Mouse (Mus musculus): ENCODE measurements around the gene Efcab6. TPM values are rescaled to one million over a fixed set of nuclear protein-coding genes. Genes with fewer than 3 reads are reported as not detected.

Efcab6 gene
- total and polyA plus RNA-seq, 3 experiments: not detected

DNA sequence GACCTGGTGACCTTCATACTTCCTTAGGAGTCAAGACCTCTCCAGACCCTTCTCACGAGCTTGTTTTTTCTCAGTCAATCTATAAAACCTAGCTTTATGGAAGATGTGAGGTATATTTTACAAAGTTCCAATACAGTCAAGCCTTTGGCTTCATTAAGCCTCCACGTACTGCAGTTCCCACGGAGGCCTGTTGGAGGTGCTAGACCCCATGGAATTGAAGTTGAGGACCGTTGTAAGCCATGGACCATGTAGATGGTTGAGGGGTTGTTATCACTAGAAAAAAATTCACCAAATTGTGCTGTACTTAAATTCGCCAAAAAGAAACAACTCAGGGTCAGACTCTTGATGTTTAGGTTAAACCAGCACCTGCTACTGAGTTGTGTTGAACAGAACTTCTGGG lies 9.1 kb downstream of the Efcab6 start:
- H3K36me3 ChIP-seq (ENCODE audit: control insufficient read depth in 1 of 2, insufficient read depth in 2 of 2, low read length in 2 of 2): no peaks in the 10 kb centered on the region
- H3K4me1 ChIP-seq (ENCODE audit: control insufficient read depth in 1 of 2, insufficient read depth in 2 of 2, low read length in 2 of 2): no peaks in the 10 kb centered on the region
- H3K27me3 ChIP-seq (ENCODE audit: control insufficient read depth in 1 of 2, insufficient read depth in 2 of 2, low read length in 2 of 2): no peaks in the 10 kb centered on the region
- H3K9ac ChIP-seq (ENCODE audit: control insufficient read depth, low read depth, low read length, poor library complexity, severe bottlenecking): no peak overlapping the region
- DNase-seq (ENCODE audit: low read depth, low spot score): no peak
- no peaks in the 10 kb centered on the region for H3K79me2 ChIP-seq (ENCODE audit: control insufficient read depth, insufficient read depth, low read length, poor library complexity)
- H3K27ac ChIP-seq (ENCODE audit: control insufficient read depth, low read depth, low read length): no peak overlapping the region
- no peak overlapping the region for H3K4me3 ChIP-seq (ENCODE audit: control insufficient read depth in 1 of 2, insufficient read depth in 1 of 2, low read depth in 2 of 2, low read length in 2 of 2)
- TF ChIP-seq ZNF384 (IDR thresholded peaks at IDR 0.05; ENCODE audit: low read depth, low read length) (no peak), TAL1 (IDR thresholded peaks at IDR 0.05; ENCODE audit: low read length) (no peak), CTCF (IDR thresholded peaks at IDR 0.05 in 2 of 3, conservative IDR thresholded peaks at IDR 0.05 in 1 of 3; ENCODE audit: control insufficient read depth in 1 of 3, insufficient read depth in 1 of 3, low read depth in 2 of 3, low read length in 3 of 3, poor library complexity in 1 of 3, severe bottlenecking in 1 of 3) (peak in 2 of 3 experiments; percentile 17 to 22; a peak in 3 of 6 replicates)
- H3K9me3 ChIP-seq (replicated peaks; ENCODE audit: insufficient read depth, low read length): no peaks in the 10 kb centered on the region

GRCm38 (mm10) chr15:84053859-84054258 lies 11.3 kb downstream of the Efcab6 start:
- no peak overlapping the region for H3K4me3 ChIP-seq (ENCODE audit: control insufficient read depth in 1 of 2, insufficient read depth in 1 of 2, low read depth in 2 of 2, low read length in 2 of 2)
- H3K27me3 ChIP-seq (ENCODE audit: control insufficient read depth in 1 of 2, insufficient read depth in 2 of 2, low read length in 2 of 2): no peaks in the 10 kb centered on the region
- H3K9ac ChIP-seq (ENCODE audit: control insufficient read depth, low read depth, low read length, poor library complexity, severe bottlenecking): no peak overlapping the region
- H3K79me2 ChIP-seq (ENCODE audit: control insufficient read depth, insufficient read depth, low read length, poor library complexity): no peaks in the 10 kb centered on the region
- peak; percentile 11 for DNase-seq (ENCODE audit: low read depth, low spot score)
- TF ChIP-seq RAD21 (IDR thresholded peaks at IDR 0.05; ENCODE audit: low read depth, low read length) (peak; percentile 51), ZNF384 (IDR thresholded peaks at IDR 0.05; ENCODE audit: low read depth, low read length) (no peak), NRF1 (IDR thresholded peaks at IDR 0.05; ENCODE audit: insufficient read depth, low read depth, low read length, poor library complexity, severe bottlenecking) (no peak), TBP (IDR thresholded peaks at IDR 0.05; ENCODE audit: low read depth, low read length) (no peak), CHD1 (IDR thresholded peaks at IDR 0.05; ENCODE audit: low read depth, low read length) (no peak), HCFC1 (IDR thresholded peaks at IDR 0.05; ENCODE audit: low read depth, low read length) (no peak), USF1 (IDR thresholded peaks at IDR 0.05; ENCODE audit: low read depth, low read length) (no peak), SIN3A (IDR thresholded peaks at IDR 0.05; ENCODE audit: low read length) (no peak), EP300 (IDR thresholded peaks at IDR 0.05; ENCODE audit: low read depth in 1 of 2, low read length in 2 of 2) (no peak), CTCF (IDR thresholded peaks at IDR 0.05 in 2 of 3, conservative IDR thresholded peaks at IDR 0.05 in 1 of 3; ENCODE audit: control insufficient read depth in 1 of 3, insufficient read depth in 1 of 3, low read depth in 2 of 3, low read length in 3 of 3, poor library complexity in 1 of 3, severe bottlenecking in 1 of 3) (peak; percentile 30 to 60 (median 45); a peak in 5 of 6 replicates), ETS1 (IDR thresholded peaks at IDR 0.05; ENCODE audit: low read depth, low read length) (no peak), MYB (IDR thresholded peaks at IDR 0.05; ENCODE audit: low read depth, low read length) (no peak)
- no peaks in the 10 kb centered on the region for H3K36me3 ChIP-seq (ENCODE audit: control insufficient read depth in 1 of 2, insufficient read depth in 2 of 2, low read length in 2 of 2)
- no peak overlapping the region for H3K27ac ChIP-seq (ENCODE audit: control insufficient read depth, low read depth, low read length)
- no peaks in the 10 kb centered on the region for H3K4me1 ChIP-seq (ENCODE audit: control insufficient read depth in 1 of 2, insufficient read depth in 2 of 2, low read length in 2 of 2)
- no peaks in the 10 kb centered on the region for H3K9me3 ChIP-seq (replicated peaks; ENCODE audit: insufficient read depth, low read length)

GRCm38 (mm10) chr15:84053240-84053639 lies 11.9 kb downstream of the Efcab6 start:
- no peak overlapping the region for H3K4me3 ChIP-seq (ENCODE audit: control insufficient read depth in 1 of 2, insufficient read depth in 1 of 2, low read depth in 2 of 2, low read length in 2 of 2)
- no peaks in the 10 kb centered on the region for H3K27me3 ChIP-seq (ENCODE audit: control insufficient read depth in 1 of 2, insufficient read depth in 2 of 2, low read length in 2 of 2)
- no peak overlapping the region for H3K27ac ChIP-seq (ENCODE audit: control insufficient read depth, low read depth, low read length)
- no peak for DNase-seq (ENCODE audit: low read depth, low spot score)
- no peaks in the 10 kb centered on the region for H3K79me2 ChIP-seq (ENCODE audit: control insufficient read depth, insufficient read depth, low read length, poor library complexity)
- no peaks in the 10 kb centered on the region for H3K9me3 ChIP-seq (replicated peaks; ENCODE audit: insufficient read depth, low read length)
- H3K4me1 ChIP-seq (ENCODE audit: control insufficient read depth in 1 of 2, insufficient read depth in 2 of 2, low read length in 2 of 2): no peaks in the 10 kb centered on the region
- H3K9ac ChIP-seq (ENCODE audit: control insufficient read depth, low read depth, low read length, poor library complexity, severe bottlenecking): no peak overlapping the region
- H3K36me3 ChIP-seq (ENCODE audit: control insufficient read depth in 1 of 2, insufficient read depth in 2 of 2, low read length in 2 of 2): no peaks in the 10 kb centered on the region
- TF ChIP-seq GATA1 (IDR thresholded peaks at IDR 0.05; ENCODE audit: low read depth, low read length): no peak
- no peak for TF ChIP-seq USF1 (IDR thresholded peaks at IDR 0.05; ENCODE audit: low read depth, low read length)
- no peak for TF ChIP-seq UBTF (IDR thresholded peaks at IDR 0.05; ENCODE audit: borderline replicate concordance, insufficient read depth, low read depth, low read length)
- no peak for TF ChIP-seq CHD1 (IDR thresholded peaks at IDR 0.05; ENCODE audit: low read depth, low read length)
